Mouse (Mus musculus) neural tube, embryonic 13.5 days (tissue): ENCODE measurements around the gene Hcst. TPM values are rescaled to one million over a fixed set of nuclear protein-coding genes. Genes with fewer than 3 reads are reported as not detected.

ENCODE experiments used
- ATAC-seq: fragments of 200-750 bp; cut with Nextera tagmentation; 2 replicates; pipeline ENCODE4 v1.8.0; 2017; ENCODE audit warnings: low read depth, mild to moderate bottlenecking, moderate TSS enrichment, moderate library complexity
- H3K27ac ChIP-seq: fragments of 300-500 bp; sonication (generic); replicated peaks from 2 replicates; pipeline ENCODE4 v1.5.1; 2015; ENCODE audit warnings: moderate library complexity, mild to moderate bottlenecking, inconsistent platforms
- H3K27me3 ChIP-seq: fragments of 300-500 bp; sonication (generic); 2 replicates; pipeline ENCODE4 v1.6.1; 2015; ENCODE audit warnings: mild to moderate bottlenecking, inconsistent platforms
- H3K36me3 ChIP-seq: fragments of 300-500 bp; sonication (generic); 2 replicates; pipeline ENCODE4 v1.6.1; 2015; ENCODE audit warnings: mild to moderate bottlenecking, inconsistent platforms
- H3K4me1 ChIP-seq: fragments of 300-500 bp; sonication (generic); replicated peaks from 2 replicates; pipeline ENCODE4 v1.6.1; 2015; ENCODE audit warnings: inconsistent platforms
- H3K4me2 ChIP-seq: fragments of 300-500 bp; sonication (generic); 2 replicates; pipeline ENCODE4 v1.6.1; 2015; ENCODE audit warnings: inconsistent platforms, mild to moderate bottlenecking, moderate library complexity
- H3K4me3 ChIP-seq: fragments of 300-500 bp; sonication (generic); 2 replicates; pipeline ENCODE4 v1.5.1; 2015; ENCODE audit warnings: mild to moderate bottlenecking, inconsistent platforms
- H3K9ac ChIP-seq: fragments of 300-500 bp; sonication (generic); 2 replicates; pipeline ENCODE4 v1.6.1; 2015; ENCODE audit warnings: moderate library complexity, mild to moderate bottlenecking, inconsistent platforms
- H3K9me3 ChIP-seq: fragments of 300-500 bp; sonication (generic); 2 replicates; pipeline ENCODE4 v1.6.1; 2016; ENCODE audit warnings: inconsistent platforms
- WGBS: fragments of 180-500 bp; shearing (Covaris S2); methylation state at CpG from one replicate; pipeline ENCODE4 v1.1.7; 2015; 5-methylcytosine and 5-hydroxymethylcytosine counted together
- polyA plus RNA-seq: library from polyadenylated mRNA; unstranded; fragments of >200 nt; fragmentation: Nextera tagmentation; extraction: Ambion mirVana; gene quantifications from 2 replicates; pipeline ENCODE4 v1.2.1, GENCODE M21; 2015

Hcst gene
- polyA plus RNA-seq, 1 experiment from 2014 or later, result 1.0 TPM

DNA sequence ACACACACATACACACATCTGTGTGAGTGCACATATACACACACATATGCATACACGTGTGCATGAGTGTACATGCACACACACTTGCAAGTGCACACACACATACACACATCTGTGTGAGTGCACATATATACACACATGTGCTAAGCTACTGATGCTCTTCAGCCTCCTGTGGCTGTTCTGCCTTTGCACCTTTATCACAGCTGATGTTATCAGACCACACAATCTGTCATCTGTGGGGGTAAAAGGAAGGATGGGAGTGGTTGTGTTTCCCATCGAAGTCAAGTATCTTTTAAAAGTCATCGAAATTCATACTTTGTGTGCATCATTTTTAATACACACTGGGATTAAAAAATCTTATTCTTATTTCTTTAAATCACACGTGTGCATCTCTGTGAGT, 17.3 kb downstream of the Hcst start:
- Histone ChIP-seq H3K4me1 (peaks cover 5% of the 10 kb centered on the region), H3K9me3 (no peaks in the 10 kb centered on the region)
- 74% methylated on average over 4 of the region's 4 CpGs for WGBS

DNA sequence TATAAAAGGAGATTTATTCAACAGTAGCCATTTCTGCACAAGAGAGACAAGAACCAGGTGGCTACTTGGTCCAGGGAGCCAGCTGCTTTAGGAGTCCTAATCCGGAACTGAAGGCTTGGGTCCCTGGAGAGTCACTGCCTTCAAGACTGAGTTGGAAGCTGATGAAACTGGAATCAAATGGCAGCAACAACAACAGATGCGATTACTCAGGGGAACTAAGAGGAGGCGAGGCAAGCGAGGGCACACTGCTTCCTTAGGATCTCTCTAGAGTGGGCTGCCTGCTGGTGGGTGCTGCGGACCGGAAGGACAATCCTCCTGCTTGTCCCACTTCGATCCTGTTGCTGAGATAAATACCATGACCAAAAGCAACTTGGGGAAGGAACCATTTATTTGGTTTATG, 20.0 kb downstream of the Hcst start:
- Histone ChIP-seq H3K27me3 (no peaks in the 10 kb centered on the region), H3K27ac (peak overlapping the region; percentile 29; the same call in 1 of the 2 replicates), H3K36me3 (no peaks in the 10 kb centered on the region), H3K4me2 (no peak overlapping the region), H3K4me3 (no peak overlapping the region), H3K4me1 (peaks cover 5% of the 10 kb centered on the region), H3K9me3 (no peaks in the 10 kb centered on the region), H3K9ac (no peak overlapping the region)
- no peak for ATAC-seq
- WGBS, result 48% methylated on average over 7 of the region's 7 CpGs

More for the DNA sequence above, 17.3 kb downstream of the Hcst start:
- Histone ChIP-seq H3K36me3 (no peaks in the 10 kb centered on the region), H3K4me2 (no peak overlapping the region), H3K27ac (no peak overlapping the region), H3K4me3 (no peak overlapping the region), H3K27me3 (no peaks in the 10 kb centered on the region), H3K9ac (no peak overlapping the region)
- ATAC-seq, result no peak

DNA sequence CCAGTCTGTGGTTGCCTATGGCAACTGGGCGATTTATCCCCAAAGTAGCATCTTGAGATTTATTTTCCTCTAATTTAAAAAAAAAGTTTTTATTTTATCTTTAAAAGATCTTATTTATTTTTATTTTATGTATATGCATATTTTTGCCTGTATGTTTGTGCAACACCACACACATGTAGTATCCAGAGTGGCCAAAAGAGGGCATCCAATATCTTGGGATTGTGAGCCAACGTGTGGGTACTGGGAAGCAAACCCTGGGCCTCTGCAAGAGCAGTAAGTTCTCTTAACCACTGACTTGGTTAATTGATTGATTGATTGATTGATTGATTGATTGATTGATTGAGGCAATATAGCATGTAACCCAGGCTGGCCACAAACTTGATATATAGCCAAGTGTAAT, 24.8 kb downstream of the Hcst start:
- Histone ChIP-seq H3K4me3 (no peak overlapping the region), H3K4me2 (no peak overlapping the region), H3K27ac (peak overlapping the region; percentile 49; the same call in 1 of the 2 replicates), H3K4me1 (peaks cover 4% of the 10 kb centered on the region), H3K36me3 (no peaks in the 10 kb centered on the region), H3K27me3 (no peaks in the 10 kb centered on the region), H3K9me3 (no peaks in the 10 kb centered on the region), H3K9ac (no peak overlapping the region)
- ATAC-seq, result no peak
- WGBS, result 46% methylated on average over 2 of the region's 2 CpGs

DNA sequence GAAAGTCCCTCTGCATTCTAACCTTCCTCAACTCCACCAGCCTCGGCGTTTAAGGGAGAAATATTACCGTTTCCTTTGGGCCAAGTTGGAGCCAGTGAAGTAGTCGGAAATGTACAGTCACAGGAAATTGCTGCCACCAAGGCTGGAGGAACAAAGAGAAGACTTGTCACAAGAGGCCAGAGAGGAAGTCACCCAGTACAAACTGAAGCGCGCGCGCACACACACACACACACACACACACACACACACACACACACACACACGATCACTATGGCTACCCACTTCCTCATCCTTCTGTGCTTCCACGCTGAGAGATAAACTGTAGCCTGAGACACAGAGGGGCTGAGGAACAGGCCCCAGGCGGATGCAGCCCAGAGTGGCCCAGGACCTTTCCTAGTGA, 25.3 kb downstream of the Hcst start:
- Histone ChIP-seq H3K27me3 (no peaks in the 10 kb centered on the region), H3K36me3 (no peaks in the 10 kb centered on the region), H3K9ac (no peak overlapping the region), H3K4me2 (no peak overlapping the region), H3K4me1 (no peaks in the 10 kb centered on the region), H3K4me3 (no peak overlapping the region), H3K9me3 (no peaks in the 10 kb centered on the region), H3K27ac (peak overlapping the region; percentile 49; the same call in 1 of the 2 replicates)
- ATAC-seq, result no peak
- 67% methylated on average over 11 of the region's 11 CpGs for WGBS

DNA sequence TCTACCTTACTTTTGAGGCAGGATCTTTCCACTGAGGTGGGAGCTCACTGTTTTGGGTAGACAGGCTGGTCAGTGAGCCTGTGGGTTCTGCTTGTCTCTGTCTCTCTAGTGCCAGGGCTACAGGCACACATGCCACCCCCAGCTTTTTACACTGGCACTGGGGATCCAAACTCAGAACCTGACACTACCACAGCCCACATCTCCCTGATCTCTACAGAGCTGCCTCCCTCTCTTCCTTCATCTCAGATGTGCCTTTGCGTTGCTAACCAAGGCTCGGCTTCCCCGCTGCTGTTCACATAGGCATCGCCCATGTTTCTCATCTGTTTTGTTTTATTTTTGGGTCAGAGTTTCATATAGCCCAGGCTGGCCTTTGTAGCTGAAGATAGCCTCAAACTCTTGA, 26.0 kb downstream of the Hcst start:
- Histone ChIP-seq H3K27me3 (no peaks in the 10 kb centered on the region), H3K27ac (0 out of 2 replicates have a peak overlapping the region, but pooled peaks have one; percentile 42), H3K4me3 (no peak overlapping the region), H3K4me1 (no peaks in the 10 kb centered on the region), H3K4me2 (no peak overlapping the region), H3K36me3 (no peaks in the 10 kb centered on the region), H3K9ac (no peak overlapping the region), H3K9me3 (no peaks in the 10 kb centered on the region)
- WGBS, result 88% methylated on average over 4 of the region's 4 CpGs
- ATAC-seq, result no peak

DNA sequence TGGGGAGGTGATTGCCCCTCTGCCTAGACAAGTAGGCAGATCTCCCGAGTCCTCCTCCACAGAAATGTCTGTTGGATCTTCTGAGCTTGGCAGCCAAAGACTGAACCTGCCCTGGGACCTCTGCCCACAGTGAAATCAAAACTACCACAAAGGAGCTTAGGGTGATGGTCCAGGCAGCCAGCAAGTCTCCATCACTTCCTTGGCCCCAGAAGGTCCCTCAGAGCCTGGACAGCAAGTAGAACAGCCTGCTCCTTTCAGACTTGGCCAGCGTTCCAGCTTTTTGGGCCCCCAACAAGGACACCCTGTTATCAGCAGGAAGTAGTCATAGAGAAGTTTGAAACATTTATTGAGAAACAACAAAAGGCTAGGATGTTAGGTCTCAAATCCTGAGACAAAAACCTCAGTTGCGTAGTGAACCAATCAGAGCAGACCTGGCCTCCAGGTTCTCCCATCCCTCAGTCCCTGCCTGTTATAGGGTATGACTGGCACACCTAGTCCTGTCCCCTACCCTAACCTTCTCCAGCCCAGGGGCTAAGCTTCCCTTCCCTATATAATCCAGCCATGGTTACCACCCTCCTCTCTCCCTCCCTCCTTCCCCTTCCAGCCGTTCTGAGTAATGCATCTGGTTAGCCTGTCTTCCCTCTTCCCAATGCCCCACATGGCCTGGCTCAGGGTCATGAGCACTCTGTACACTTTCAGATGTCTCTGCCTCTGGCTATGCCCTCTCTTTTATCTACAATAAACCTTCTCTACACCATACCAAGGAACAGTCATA, 26.7 kb downstream of the Hcst start:
- 71% methylated on average over 4 of the region's 4 CpGs for WGBS
- ATAC-seq, result no peak
- Histone ChIP-seq H3K36me3 (no peaks in the 10 kb centered on the region), H3K4me2 (no peak overlapping the region), H3K4me3 (no peak overlapping the region), H3K9me3 (no peaks in the 10 kb centered on the region), H3K4me1 (no peaks in the 10 kb centered on the region), H3K27ac (no peak overlapping the region), H3K9ac (no peak overlapping the region), H3K27me3 (no peaks in the 10 kb centered on the region)

DNA sequence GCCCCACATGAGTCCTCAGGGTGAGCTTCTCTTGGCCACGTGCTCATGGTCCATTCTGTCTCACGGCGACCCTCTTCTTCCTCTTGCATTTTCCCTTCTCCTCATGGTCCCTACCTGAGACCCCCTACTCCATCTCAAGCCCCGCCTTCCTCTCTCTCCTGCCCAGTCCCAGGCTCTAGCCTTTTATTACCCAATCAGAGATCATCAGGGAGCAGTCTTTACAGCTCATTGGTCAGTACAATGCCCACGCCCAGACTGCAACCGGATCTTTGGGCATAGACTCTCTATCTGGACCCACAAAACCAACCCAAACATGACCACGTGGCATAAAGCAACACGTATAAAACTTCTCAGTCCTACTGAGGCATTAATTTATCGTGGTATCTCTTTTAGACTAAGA, 35.5 kb downstream of the Hcst start:
- ATAC-seq, result no peak
- no peaks in the 10 kb centered on the region for H3K36me3 ChIP-seq
- H3K4me1 ChIP-seq, result no peaks in the 10 kb centered on the region
- 87% methylated on average over 9 of the region's 9 CpGs for WGBS
- no peaks in the 10 kb centered on the region for H3K9me3 ChIP-seq
- H3K4me3 ChIP-seq, result no peak overlapping the region
- no peak overlapping the region for H3K9ac ChIP-seq
- no peaks in the 10 kb centered on the region for H3K27me3 ChIP-seq
- H3K27ac ChIP-seq, result no peak overlapping the region
- H3K4me2 ChIP-seq, result no peak overlapping the region

DNA sequence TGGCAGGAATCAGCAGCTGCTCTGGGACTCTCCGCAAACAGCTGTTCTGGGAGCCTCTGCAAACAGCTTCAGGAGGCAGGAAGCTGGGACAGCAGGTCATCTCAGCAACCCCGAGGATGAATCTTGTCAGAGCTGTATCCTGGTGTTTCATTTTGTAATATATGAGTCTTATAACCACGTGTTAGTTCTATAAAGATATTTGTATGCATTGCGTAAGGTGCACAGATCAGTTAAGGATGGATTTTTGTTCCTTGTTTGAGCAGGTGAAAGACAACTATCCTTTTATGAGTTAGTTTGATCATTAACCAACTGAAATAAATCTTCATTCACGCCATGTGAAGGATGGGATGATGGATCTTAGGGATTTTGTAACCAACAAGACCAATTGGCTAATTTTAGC, 39.6 kb downstream of the Hcst start:
- Histone ChIP-seq H3K27me3 (no peaks in the 10 kb centered on the region), H3K9ac (no peak overlapping the region), H3K9me3 (no peaks in the 10 kb centered on the region), H3K36me3 (no peaks in the 10 kb centered on the region), H3K4me2 (no peak overlapping the region), H3K4me1 (no peaks in the 10 kb centered on the region), H3K27ac (no peak overlapping the region), H3K4me3 (no peak overlapping the region)
- 66% methylated on average over 5 of the region's 5 CpGs for WGBS
- ATAC-seq, result no peak

DNA sequence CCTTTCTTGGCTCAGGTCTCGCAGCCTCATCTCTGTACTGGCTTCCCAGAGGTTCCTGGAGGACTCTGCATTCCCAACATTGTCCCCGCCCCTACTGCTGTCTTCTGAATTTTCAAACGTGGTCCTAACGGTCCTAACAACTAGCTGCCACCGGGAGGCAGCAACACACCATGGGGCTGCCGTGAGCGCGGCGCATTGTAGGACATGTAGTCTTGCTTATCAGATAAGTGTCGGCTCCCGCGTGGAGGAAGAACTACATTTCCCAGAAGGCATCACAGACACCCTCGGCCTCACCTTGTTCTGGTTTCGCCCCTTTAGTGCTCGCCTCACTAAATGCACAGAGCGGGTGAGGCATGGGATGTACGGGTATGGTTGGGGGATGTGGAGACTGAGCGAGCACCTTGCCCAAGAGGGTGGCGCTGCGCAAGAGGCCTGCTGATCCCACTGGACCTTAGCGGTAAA, 46.1 kb downstream of the Hcst start:
- Histone ChIP-seq H3K9ac (peak overlapping the region; percentile 75), H3K9me3 (no peaks in the 10 kb centered on the region), H3K27ac (peak overlapping the region; percentile 88), H3K4me3 (peak overlapping the region; percentile 42), H3K36me3 (no peaks in the 10 kb centered on the region), H3K4me1 (peaks cover 4% of the 10 kb centered on the region; the same call in 1 of the 2 replicates), H3K27me3 (no peaks in the 10 kb centered on the region), H3K4me2 (peak overlapping the region; percentile 58)
- WGBS, result under 1% methylated on average over 21 of the region's 21 CpGs
- peak; percentile 99 for ATAC-seq

Other genes starting within 250 kb of the Hcst start
- 5.3 and 6.9 TPM in 2 replicates for gene Cox7a1, start 235.7 kb downstream of the Hcst start, polyA plus RNA-seq
- gene Capns1, start 221.0 kb downstream of the Hcst start, polyA plus RNA-seq, result 79.5 and 83.0 TPM in 2 replicates
- 176 and 184 TPM in 2 replicates for gene Polr2i, start 187.9 kb downstream of the Hcst start, polyA plus RNA-seq
- gene Tbcb, start 187.6 kb downstream of the Hcst start, polyA plus RNA-seq, result 406 and 418 TPM in 2 replicates
- not detected in 2 replicates for gene Ovol3, start 184.1 kb downstream of the Hcst start, polyA plus RNA-seq
- gene Thap8, start 139.8 kb downstream of the Hcst start, polyA plus RNA-seq, result 0.47 and 0.81 TPM in 2 replicates
- gene Wdr62, start 139.4 kb downstream of the Hcst start, polyA plus RNA-seq, result 3.8 and 4.0 TPM in 2 replicates
- gene Clip3, start 128.1 kb downstream of the Hcst start, polyA plus RNA-seq, result 103 and 113 TPM in 2 replicates
- 120 and 123 TPM in 2 replicates for gene Alkbh6, start 111.1 kb downstream of the Hcst start, polyA plus RNA-seq
- gene Syne4, start 105.0 kb downstream of the Hcst start, polyA plus RNA-seq, result 19.0 and 27.3 TPM in 2 replicates
- gene E130208F15Rik, start 98.1 kb downstream of the Hcst start, polyA plus RNA-seq, result 5.7 TPM in 1 of 2 replicates, not detected in the other
- gene Sdhaf1, start 96.0 kb downstream of the Hcst start, polyA plus RNA-seq, result 18.0 and 22.9 TPM in 2 replicates
- gene Lrfn3, start 57.1 kb downstream of the Hcst start, polyA plus RNA-seq, result 10.8 and 12.7 TPM in 2 replicates
- gene Tyrobp, start 6.1 kb downstream of the Hcst start, polyA plus RNA-seq, result 35.3 and 40.8 TPM in 2 replicates
- gene Nfkbid, start 1.9 kb upstream of the Hcst start, polyA plus RNA-seq, result 1.9 and 2.8 TPM in 2 replicates
- gene Aplp1, start 25.7 kb upstream of the Hcst start, polyA plus RNA-seq, result 528 and 571 TPM in 2 replicates
- 3.3 and 3.9 TPM in 2 replicates for gene Kirrel2, start 37.8 kb upstream of the Hcst start, polyA plus RNA-seq
- gene Nphs1, start 38.5 kb upstream of the Hcst start, polyA plus RNA-seq, result 0.77 and 1.0 TPM in 2 replicates
- gene Prodh2, start 73.8 kb upstream of the Hcst start, polyA plus RNA-seq, result not detected in 2 replicates
- gene Arhgap33, start 115.2 kb upstream of the Hcst start, polyA plus RNA-seq, result 86.8 and 95.2 TPM in 2 replicates
- 6.6 TPM in 2 replicates for gene Hspb6, start 132.3 kb upstream of the Hcst start, polyA plus RNA-seq
- gene Proser3, start 132.4 kb upstream of the Hcst start, polyA plus RNA-seq, result 6.7 and 8.6 TPM in 2 replicates
- gene Lin37, start 140.0 kb upstream of the Hcst start, polyA plus RNA-seq, result 60.9 and 62.9 TPM in 2 replicates
- 92.6 and 113 TPM in 2 replicates for gene U2af1l4, start 143.4 kb upstream of the Hcst start, polyA plus RNA-seq
- gene Gm49396, start 143.5 kb upstream of the Hcst start, polyA plus RNA-seq, result 14.5 and 15.1 TPM in 2 replicates
- 126 and 147 TPM in 2 replicates for gene Psenen, start 143.8 kb upstream of the Hcst start, polyA plus RNA-seq
- 4.8 and 6.0 TPM in 2 replicates for gene Igflr1, start 145.6 kb upstream of the Hcst start, polyA plus RNA-seq
- gene Kmt2b, start 168.9 kb upstream of the Hcst start, polyA plus RNA-seq, result 9.0 and 9.9 TPM in 2 replicates
- 0.36 and 0.50 TPM in 2 replicates for gene Zbtb32, start 179.1 kb upstream of the Hcst start, polyA plus RNA-seq
- gene Upk1a, start 193.0 kb upstream of the Hcst start, polyA plus RNA-seq, result 0.49 and 0.62 TPM in 2 replicates
- gene Cox6b1, start 206.3 kb upstream of the Hcst start, polyA plus RNA-seq, result 1,295 and 1,305 TPM in 2 replicates
- not detected in 2 replicates for gene Etv2, start 216.0 kb upstream of the Hcst start, polyA plus RNA-seq
- 137 and 142 TPM in 2 replicates for gene Rbm42, start 230.5 kb upstream of the Hcst start, polyA plus RNA-seq
- gene Haus5, start 245.1 kb upstream of the Hcst start, polyA plus RNA-seq, result 22.0 and 22.7 TPM in 2 replicates